Comparison of ENCODE assay signal across 8 mouse cellular contexts in genomic region chr2:170131981-170132460, GRCm38 (mm10). TPM values are rescaled to one million over a fixed set of nuclear protein-coding genes. Genes with fewer than 3 reads are reported as not detected.
DNase-seq lines count a peak whose midpoint lies in the region; ATAC-seq and TF ChIP-seq lines count a peak whose summit lies in the region.

No protein-coding gene starts in this region.

- H3K9me3 ChIP-seq in forebrain, embryonic 12.5 days: no peaks in the 10 kb centered on the region
- H3K9me3 ChIP-seq in limb, embryonic 15.5 days: no peaks in the 10 kb centered on the region

- H3K36me3 ChIP-seq in forebrain, embryonic 12.5 days (replicated peaks): no peaks in the 10 kb centered on the region
- H3K36me3 ChIP-seq in limb, embryonic 15.5 days: no peaks in the 10 kb centered on the region

- H3K4me1 ChIP-seq in forebrain, embryonic 12.5 days: peaks cover 58% of the 10 kb centered on the region
- H3K4me1 ChIP-seq in limb, embryonic 15.5 days: peaks cover 36% of the 10 kb centered on the region

- whole genome bisulfite sequencing in forebrain, embryonic 12.5 days: 5% methylated on average over 10 of the region's 10 CpGs
- WGBS in limb, embryonic 15.5 days: 6% methylated on average over 10 of the region's 10 CpGs

- TF ChIP-seq CTCF in left cerebral cortex, adult 2 months (IDR thresholded peaks at IDR 0.05): no peak

- peak; percentile 66 for DNase-seq in embryo, embryonic 10.5 days (ENCODE audit: low spot score)
- DNase-seq in embryo, embryonic 10 days (ENCODE audit: low spot score): no peak
- DNase-seq in 416B (ENCODE audit: low read depth): peak; percentile 89
- DNase-seq in frontal cortex, postnatal 36 days (ENCODE audit: low spot score in 2 of 2): no peak
- DNase-seq in left cerebral cortex, adult 2 months (ENCODE audit: extremely low spot score in 1 of 2, low spot score in 2 of 2): no peak
- DNase-seq in gastrocnemius, postnatal 10 days: no peak

- peak overlapping the region; percentile 73 for H3K27ac ChIP-seq in forebrain, embryonic 12.5 days
- 0 out of 2 replicates have a peak overlapping the region, but pooled peaks have one; percentile 43 for H3K27ac ChIP-seq in limb, embryonic 15.5 days
- H3K27ac ChIP-seq in left cerebral cortex, adult 2 months: no peak overlapping the region; the same call in 1 of the 2 replicates

- intact Hi-C loops in left cerebral cortex, adult 2 months (cut with DNase I): loop anchor here (2.0 to 5.0 kb wide), 2 partner anchors 87 to 135 kb away; no protein-coding TSS in a partner anchor

- peak overlapping the region; percentile 92 for H3K4me3 ChIP-seq in forebrain, embryonic 12.5 days (replicated peaks)
- peak overlapping the region; percentile 76 for H3K4me3 ChIP-seq in limb, embryonic 15.5 days
- H3K4me3 ChIP-seq in left cerebral cortex, adult 2 months: no peak overlapping the region

- ATAC-seq in forebrain, embryonic 12.5 days (ENCODE audit: low FRiP score): no peak
- ATAC-seq in limb, embryonic 15.5 days (ENCODE audit: insufficient number of reproducible peaks, low FRiP score, low TSS enrichment, low read depth): no peak

- H3K27me3 ChIP-seq in forebrain, embryonic 12.5 days: 0 out of 2 replicates have a peak, but pooled peaks cover 4% of the 10 kb centered on the region
- H3K27me3 ChIP-seq in limb, embryonic 15.5 days: no peaks in the 10 kb centered on the region

- peak overlapping the region; percentile 68 for H3K4me2 ChIP-seq in forebrain, embryonic 12.5 days
- H3K4me2 ChIP-seq in limb, embryonic 15.5 days: peak overlapping the region; percentile 60

- H3K9ac ChIP-seq in forebrain, embryonic 12.5 days: no peak overlapping the region
- H3K9ac ChIP-seq in limb, embryonic 15.5 days: no peak overlapping the region

RNA-seq across cellular contexts. Expression of gene Zfp217, which starts 15.9 kb away (rescaled TPM):
- polyA plus RNA-seq in forebrain, embryonic 12.5 days (2016; fragmentation: Nextera tagmentation; extraction: Ambion mirVana): 3.6 and 4.5 TPM in 2 replicates
- polyA plus RNA-seq in limb, embryonic 15.5 days (2015; fragmentation: Nextera tagmentation; extraction: Ambion mirVana): 2.9 and 3.3 TPM in 2 replicates
- 1 to 10 TPM; 2.9 to 3.4 TPM for total RNA-seq in left cerebral cortex, adult 2 months (2021)
- total RNA-seq in gastrocnemius, postnatal 10 days (2021): 10 to 100 TPM; 10.0 to 12.5 TPM

Comparison
In these comparisons a context has a peak if more than half of its experiments do, and no peak if none do; other contexts are left out.
1. DNase-seq: peak in embryo, embryonic 10.5 days (single experiment) and 416B (single experiment); none in embryo, embryonic 10 days (single experiment), frontal cortex, postnatal 36 days (0 of 2), left cerebral cortex, adult 2 months (0 of 2) and gastrocnemius, postnatal 10 days (single experiment).